Mouse (Mus musculus) ES-Bruce4 (cell line): ENCODE data around the gene Ptpn12.

ENCODE experiments used
- CTCF ChIP-seq: IDR thresholded peaks from one replicate; pipeline ENCODE4 v1.8.1; 2011; ENCODE audit warnings: low read depth, low read length
- EP300 ChIP-seq: IDR thresholded peaks from 2 replicates; pipeline ENCODE4 v1.6.1; 2011; ENCODE audit warnings: low read depth, low read length; ENCODE audit not compliant: insufficient read depth
- POLR2A ChIP-seq: IDR thresholded peaks from one replicate; pipeline ENCODE4 v1.8.1; 2011; ENCODE audit warnings: low read length; ENCODE audit not compliant: insufficient read depth

DNA sequence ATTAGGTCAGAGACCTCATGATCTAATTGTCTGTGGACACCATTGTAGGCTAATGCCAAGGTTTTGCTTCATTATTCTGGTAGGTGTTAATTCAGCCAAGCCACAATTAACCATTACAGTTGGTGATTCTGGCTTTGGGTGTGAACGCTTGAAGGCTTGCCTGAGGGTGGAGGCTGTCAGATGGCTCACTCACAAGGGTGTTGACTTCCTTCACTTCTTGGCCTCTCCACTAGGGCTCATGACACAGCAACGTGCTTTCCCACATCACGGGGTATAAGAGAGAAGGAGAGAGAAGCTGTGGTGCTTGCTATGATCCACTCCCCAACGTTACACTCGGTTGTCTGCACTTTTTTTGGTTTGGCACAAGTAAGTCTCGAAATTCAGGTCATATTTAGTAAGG is 35.5 kb upstream of the Ptpn12 start:
- TF ChIP-seq CTCF (no peak), POLR2A (no peak), EP300 (no peak)
